Comparison of ENCODE assay signal across 16 mouse cellular contexts in the genomic region with DNA sequence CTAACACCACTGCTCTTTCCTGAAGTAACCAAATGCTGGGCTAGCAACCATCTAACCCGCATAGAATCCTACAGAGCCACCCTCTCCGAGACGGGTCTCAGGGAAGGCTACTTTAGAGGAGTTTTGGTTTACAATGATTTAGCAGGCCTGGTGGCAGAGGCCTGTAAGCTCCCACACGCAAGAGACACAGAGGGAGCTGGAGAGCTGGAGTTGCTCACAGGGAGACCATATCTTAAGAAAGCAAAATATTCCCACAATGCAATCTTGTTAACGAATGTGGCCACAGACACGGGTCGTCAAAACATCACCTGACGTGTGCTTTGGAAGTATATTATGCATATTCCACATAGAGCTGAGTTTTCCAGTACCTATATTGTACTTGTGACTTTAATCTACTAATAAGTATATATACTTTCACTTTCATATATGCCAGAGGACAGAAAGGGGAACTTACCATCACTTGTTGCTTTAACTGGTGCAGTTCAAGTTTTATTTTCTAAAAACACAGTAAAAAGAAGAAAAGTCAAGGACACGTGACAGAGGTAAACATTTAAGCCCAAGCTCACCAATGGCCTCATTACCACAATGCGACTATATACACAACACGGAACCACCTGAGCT. TPM values are rescaled to one million over a fixed set of nuclear protein-coding genes. Genes with fewer than 3 reads are reported as not detected.
DNase-seq lines count a peak whose midpoint lies in the region; ATAC-seq and TF ChIP-seq lines count a peak whose summit lies in the region.
"Had no signal": no experiment of that assay in that cellular context is flagged by ENCODE, and none has a peak within 500 bp of the region (broad histone marks: within the 10 kb centered on the region; RNA-seq: fewer than 3 reads in every experiment).

No protein-coding gene starts in this region.

- H3K4me3 ChIP-seq in forebrain, embryonic 11.5 days (ENCODE audit: low read depth, low read length), result no peak overlapping the region
- H3K4me3 ChIP-seq in forebrain, embryonic 16.5 days (replicated peaks; ENCODE audit: low read length), result no peak overlapping the region
- no peak overlapping the region for H3K4me3 ChIP-seq in lung, postnatal 0 days (ENCODE audit: low read depth, low read length)
- H3K4me3 ChIP-seq: forebrain, embryonic 15.5 days; hindbrain, embryonic 13.5 days; liver, embryonic 15.5 days; myocyte; stomach, embryonic 15.5 days had no signal

- TF ChIP-seq CTCF in lung, postnatal 0 days (IDR thresholded peaks at IDR 0.05), result no peak

- H3K27me3 ChIP-seq in forebrain, embryonic 11.5 days (ENCODE audit: control insufficient read depth, insufficient read depth, low read length), result no peaks in the 10 kb centered on the region
- no peaks in the 10 kb centered on the region for H3K27me3 ChIP-seq in forebrain, embryonic 16.5 days (replicated peaks; ENCODE audit: control insufficient read depth, insufficient read depth, low read length)
- H3K27me3 ChIP-seq in lung, postnatal 0 days (replicated peaks; ENCODE audit: insufficient read depth, low read length), result no peaks in the 10 kb centered on the region
- no peaks in the 10 kb centered on the region for H3K27me3 ChIP-seq in splenic B cell, adult 2 months (ENCODE audit: control insufficient read depth, insufficient read depth, low read length, poor library complexity, severe bottlenecking)
- H3K27me3 ChIP-seq: forebrain, embryonic 15.5 days; hindbrain, embryonic 13.5 days; liver, embryonic 15.5 days; stomach, embryonic 15.5 days had no signal

- no peak overlapping the region for H3K9ac ChIP-seq in forebrain, embryonic 11.5 days (ENCODE audit: low read length)
- no peak overlapping the region for H3K9ac ChIP-seq in forebrain, embryonic 16.5 days (replicated peaks; ENCODE audit: low read depth, low read length)
- no peak overlapping the region for H3K9ac ChIP-seq in lung, postnatal 0 days (replicated peaks; ENCODE audit: low read depth)
- H3K9ac ChIP-seq: forebrain, embryonic 15.5 days; hindbrain, embryonic 13.5 days; liver, embryonic 15.5 days; stomach, embryonic 15.5 days had no signal

- no peak for ATAC-seq in forebrain, embryonic 11.5 days (replicated peaks; ENCODE audit: low FRiP score)
- ATAC-seq in forebrain, embryonic 16.5 days, result no peak
- no peak for ATAC-seq in lung, postnatal 0 days
- ATAC-seq: forebrain, embryonic 15.5 days had no signal

- peak; percentile 6 for DNase-seq in forebrain, embryonic 11.5 days (ENCODE audit: low spot score)
- peak; percentile 23 for DNase-seq in lung, postnatal 0 days (ENCODE audit: low spot score)
- DNase-seq in lung, postnatal 25 days (ENCODE audit: low spot score), result no peak
- peak; percentile 32 for DNase-seq in induced T-regulatory cell, adult 2 months (ENCODE audit: low read depth)
- peak; percentile 55 for DNase-seq in splenic B cell, adult 2 months (ENCODE audit: low read depth, low spot score)
- no peak for DNase-seq in ovary, adult 18-20 months (ENCODE audit: low spot score)
- no peak for DNase-seq in left cerebral cortex, adult 8-10 months (ENCODE audit: low spot score in 2 of 2)
- DNase-seq: cerebellum, adult 18-20 months; gastrocnemius, postnatal 14 days; thymus, postnatal 14 days had no signal

- H3K9me3 ChIP-seq in forebrain, embryonic 11.5 days (ENCODE audit: control insufficient read depth, low read length), result no peaks in the 10 kb centered on the region
- H3K9me3 ChIP-seq in forebrain, embryonic 16.5 days (ENCODE audit: control insufficient read depth, low read length), result no peaks in the 10 kb centered on the region
- H3K9me3 ChIP-seq in lung, postnatal 0 days (ENCODE audit: low read length), result no peaks in the 10 kb centered on the region
- H3K9me3 ChIP-seq: forebrain, embryonic 15.5 days; hindbrain, embryonic 13.5 days; liver, embryonic 15.5 days; stomach, embryonic 15.5 days had no signal

- no peaks in the 10 kb centered on the region for H3K4me1 ChIP-seq in forebrain, embryonic 11.5 days (replicated peaks; ENCODE audit: control insufficient read depth, insufficient read depth, low read length)
- H3K4me1 ChIP-seq in forebrain, embryonic 16.5 days (replicated peaks; ENCODE audit: control insufficient read depth, insufficient read depth, low read length), result no peaks in the 10 kb centered on the region
- H3K4me1 ChIP-seq in lung, postnatal 0 days (ENCODE audit: insufficient read depth, low read depth, low read length), result no peaks in the 10 kb centered on the region
- H3K4me1 ChIP-seq: forebrain, embryonic 15.5 days; hindbrain, embryonic 13.5 days; liver, embryonic 15.5 days; stomach, embryonic 15.5 days had no signal

- peaks cover 2% of the 10 kb centered on the region; the same call in 1 of the 2 replicates for H3K36me3 ChIP-seq in forebrain, embryonic 11.5 days (ENCODE audit: control insufficient read depth, insufficient read depth, low read length)
- H3K36me3 ChIP-seq in forebrain, embryonic 16.5 days (ENCODE audit: control insufficient read depth, insufficient read depth), result peaks cover 8% of the 10 kb centered on the region
- peaks cover 23% of the 10 kb centered on the region; the same call in 1 of the 2 replicates for H3K36me3 ChIP-seq in lung, postnatal 0 days (ENCODE audit: insufficient read depth, low read length)
- peaks cover 3% of the 10 kb centered on the region for H3K36me3 ChIP-seq in splenic B cell, adult 2 months (ENCODE audit: control insufficient read depth, insufficient read depth, low read length, poor library complexity, severe bottlenecking)

- no peak overlapping the region for H3K27ac ChIP-seq in forebrain, embryonic 11.5 days (ENCODE audit: low read depth, low read length)
- H3K27ac ChIP-seq in forebrain, embryonic 16.5 days (ENCODE audit: low read length), result no peak overlapping the region
- H3K27ac ChIP-seq in lung, postnatal 0 days (ENCODE audit: low read length), result no peak overlapping the region
- H3K27ac ChIP-seq: forebrain, embryonic 15.5 days; hindbrain, embryonic 13.5 days; liver, embryonic 15.5 days; stomach, embryonic 15.5 days had no signal

- H3K4me2 ChIP-seq in forebrain, embryonic 11.5 days (ENCODE audit: low read depth, low read length, severe bottlenecking), result no peak overlapping the region
- H3K4me2 ChIP-seq in forebrain, embryonic 16.5 days (ENCODE audit: low read length), result no peak overlapping the region
- H3K4me2 ChIP-seq in lung, postnatal 0 days (replicated peaks; ENCODE audit: low read depth, low read length), result no peak overlapping the region
- H3K4me2 ChIP-seq: forebrain, embryonic 15.5 days; hindbrain, embryonic 13.5 days; liver, embryonic 15.5 days; stomach, embryonic 15.5 days had no signal

- WGBS in forebrain, embryonic 11.5 days, result 90% methylated on average over 11 of the region's 11 CpGs
- 92% methylated on average over 11 of the region's 11 CpGs for WGBS in forebrain, embryonic 16.5 days
- WGBS in lung, postnatal 0 days, result 87% methylated on average over 11 of the region's 11 CpGs

- TF ChIP-seq EP300 in lung, postnatal 0 days (IDR thresholded peaks at IDR 0.05), result no peak

RNA-seq across cellular contexts. Expression of a gene that starts 10.8 kb away (rescaled TPM):
- 12.2 and 12.9 TPM in 2 replicates for polyA plus RNA-seq in forebrain, embryonic 11.5 days (2014; fragmentation: Nextera tagmentation; extraction: Ambion mirVana)
- polyA plus RNA-seq in forebrain, embryonic 16.5 days (2015; fragmentation: Nextera tagmentation; extraction: Ambion mirVana), result 6.9 TPM in 2 replicates
- 20.0 and 21.0 TPM in 2 replicates for polyA plus RNA-seq in lung, postnatal 0 days (2015; fragmentation: Nextera tagmentation; extraction: Ambion mirVana)
- total RNA-seq in left cerebral cortex, adult 8-10 months (2022), result 10 to 100 TPM; 16.3 to 19.9 (median 19.1) TPM

Comparison
In these comparisons a context has a peak if more than half of its experiments do, and no peak if none do; other contexts are left out.
1. DNase-seq: peak in forebrain, embryonic 11.5 days (single experiment), lung, postnatal 0 days (single experiment), induced T-regulatory cell, adult 2 months (single experiment) and splenic B cell, adult 2 months (single experiment); none in lung, postnatal 25 days (single experiment), ovary, adult 18-20 months (single experiment) and left cerebral cortex, adult 8-10 months (0 of 2).